Mouse (Mus musculus) forebrain, embryonic 13.5 days (tissue): ENCODE measurements around the gene Cnih3. TPM values are rescaled to one million over a fixed set of nuclear protein-coding genes. Genes with fewer than 3 reads are reported as not detected.

ENCODE experiments used
- ATAC-seq: fragments of 200-750 bp; cut with Nextera tagmentation; 2 replicates; pipeline ENCODE4 v1.8.0; 2017
- H3K27ac ChIP-seq: fragments of 300-500 bp; sonication (generic); 2 replicates; pipeline ENCODE4 v1.5.1; 2015; ENCODE audit warnings: inconsistent platforms, mild to moderate bottlenecking, moderate library complexity
- H3K27me3 ChIP-seq: fragments of 300-500 bp; sonication (generic); 2 replicates; pipeline ENCODE4 v1.6.1; 2015; ENCODE audit warnings: mild to moderate bottlenecking, inconsistent platforms
- H3K36me3 ChIP-seq: fragments of 300-500 bp; sonication (generic); 2 replicates; pipeline ENCODE4 v1.6.1; 2015; ENCODE audit warnings: mild to moderate bottlenecking, inconsistent platforms; ENCODE audit not compliant: poor library complexity, severe bottlenecking
- H3K4me1 ChIP-seq: fragments of 300-500 bp; sonication (generic); 2 replicates; pipeline ENCODE4 v1.6.1; 2015; ENCODE audit warnings: inconsistent platforms
- H3K4me2 ChIP-seq: fragments of 300-500 bp; sonication (generic); 2 replicates; pipeline ENCODE4 v1.6.1; 2015; ENCODE audit warnings: inconsistent platforms, mild to moderate bottlenecking, moderate library complexity
- H3K4me3 ChIP-seq: fragments of 300-500 bp; sonication (generic); 2 replicates; pipeline ENCODE4 v1.5.1; 2015; ENCODE audit warnings: mild to moderate bottlenecking, inconsistent platforms
- H3K9ac ChIP-seq: fragments of 300-500 bp; sonication (generic); 2 replicates; pipeline ENCODE4 v1.6.1; 2015; ENCODE audit warnings: mild to moderate bottlenecking, inconsistent platforms
- H3K9me3 ChIP-seq: fragments of 300-500 bp; sonication (generic); replicated peaks from 2 replicates; pipeline ENCODE4 v1.6.1; 2016; ENCODE audit warnings: inconsistent platforms
- WGBS: fragments of 180-500 bp; shearing (Covaris S2); methylation state at CpG from one replicate; pipeline ENCODE4 v1.1.7; 2015; 5-methylcytosine and 5-hydroxymethylcytosine counted together
- polyA plus RNA-seq: library from polyadenylated mRNA; unstranded; fragments of >200 nt; fragmentation: Nextera tagmentation; extraction: Ambion mirVana; gene quantifications from 2 replicates; pipeline ENCODE4 v1.2.1, GENCODE M21; 2015

The Cnih3 gene
- polyA plus RNA-seq, 1 experiment from 2014 or later: 9.8 TPM

DNA sequence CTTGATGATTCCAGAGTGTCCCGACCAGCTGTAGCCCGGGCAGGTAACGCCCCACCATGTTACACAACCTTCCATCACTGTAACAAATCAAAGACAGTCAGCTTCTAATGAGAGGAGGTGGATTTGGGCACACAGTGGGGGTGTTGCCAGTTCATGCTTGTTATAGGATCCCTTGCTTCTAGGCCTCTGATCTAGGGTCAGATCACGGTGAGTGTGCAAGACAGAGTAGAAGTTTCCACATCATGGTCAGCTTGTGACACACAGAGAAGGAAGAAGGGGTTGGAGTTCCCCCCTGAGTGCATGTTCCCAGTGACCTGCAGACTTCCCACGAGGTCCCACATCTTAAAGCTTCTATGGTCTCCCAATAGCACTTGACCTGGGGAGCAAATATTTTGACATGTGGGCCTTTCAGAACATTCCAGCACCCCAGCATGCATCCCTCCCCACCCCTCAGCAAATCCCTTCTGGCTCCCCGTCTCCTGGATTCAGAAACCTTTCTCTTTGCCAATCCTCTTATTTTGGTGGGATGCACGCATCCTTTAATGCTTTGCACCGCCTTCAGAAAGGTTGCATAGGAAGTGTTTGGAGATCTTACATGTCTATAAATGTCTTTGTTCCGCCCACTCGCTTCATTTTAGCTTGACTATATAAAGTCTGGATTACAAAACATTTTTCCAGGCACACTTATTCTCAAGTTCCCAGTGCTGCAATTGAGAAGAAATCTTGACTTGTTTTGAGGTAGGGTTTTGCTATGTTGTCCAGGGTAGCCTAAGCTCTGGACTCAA lies 24.6 kb upstream of the Cnih3 start:
- no peaks in the 10 kb centered on the region for H3K27me3 ChIP-seq
- H3K4me3 ChIP-seq: no peak overlapping the region
- no peak for ATAC-seq
- peaks cover 10% of the 10 kb centered on the region for H3K4me1 ChIP-seq
- 78% methylated on average over 10 of the region's 10 CpGs for WGBS
- no peaks in the 10 kb centered on the region for H3K36me3 ChIP-seq
- H3K4me2 ChIP-seq: no peak overlapping the region
- no peaks in the 10 kb centered on the region for H3K9me3 ChIP-seq
- no peak overlapping the region for H3K9ac ChIP-seq
- no peak overlapping the region for H3K27ac ChIP-seq

DNA sequence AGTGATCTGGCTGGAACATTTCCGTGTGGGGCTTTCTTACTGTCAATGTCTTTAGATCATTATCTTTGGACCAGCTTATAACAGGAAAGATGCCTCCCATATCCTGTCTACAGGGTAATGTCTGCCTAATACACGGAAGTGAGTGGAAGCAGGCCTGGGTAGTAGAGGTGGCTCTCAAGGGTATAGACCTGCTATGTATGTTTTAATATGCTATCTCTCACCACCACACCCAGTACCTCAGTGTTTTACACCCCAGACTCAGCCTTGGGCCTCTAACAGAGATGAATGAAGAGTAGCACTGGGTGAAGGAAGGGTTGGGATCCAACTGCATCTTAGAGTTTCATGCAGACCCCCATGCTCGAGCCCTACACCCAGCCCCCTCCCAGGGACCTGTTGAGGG lies 23.3 kb upstream of the Cnih3 start:
- no peak for ATAC-seq
- Histone ChIP-seq H3K4me3 (no peak overlapping the region), H3K4me1 (peaks cover 10% of the 10 kb centered on the region), H3K27me3 (no peaks in the 10 kb centered on the region), H3K4me2 (no peak overlapping the region), H3K9ac (no peak overlapping the region), H3K27ac (no peak overlapping the region), H3K36me3 (no peaks in the 10 kb centered on the region), H3K9me3 (no peaks in the 10 kb centered on the region)
- 82% methylated on average over 3 of the region's 3 CpGs for WGBS

DNA sequence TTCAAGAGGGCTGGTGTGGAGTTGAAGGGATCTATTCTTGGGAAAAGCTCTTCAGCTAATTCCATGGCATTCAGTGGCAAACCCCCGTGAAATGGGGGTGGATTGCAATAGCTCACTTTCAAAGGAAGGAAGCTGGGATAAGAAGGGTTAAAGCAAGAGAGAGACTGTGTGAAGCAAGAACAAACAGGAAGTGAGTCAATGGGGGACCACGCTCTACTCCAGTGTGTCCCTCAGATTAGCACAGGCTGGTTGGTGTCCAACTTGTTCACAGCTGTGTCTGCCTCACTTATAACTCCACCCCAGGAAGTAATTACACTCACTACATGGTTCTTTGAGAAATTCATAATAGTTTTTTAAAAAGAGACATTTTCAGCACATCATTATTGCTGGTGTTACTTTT lies 19.8 kb upstream of the Cnih3 start:
- Histone ChIP-seq H3K4me2 (no peak overlapping the region), H3K27ac (no peak overlapping the region), H3K36me3 (no peaks in the 10 kb centered on the region), H3K4me3 (no peak overlapping the region), H3K4me1 (no peaks in the 10 kb centered on the region), H3K9ac (no peak overlapping the region), H3K27me3 (no peaks in the 10 kb centered on the region), H3K9me3 (no peaks in the 10 kb centered on the region)
- 15% methylated on average over 2 of the region's 2 CpGs for WGBS
- no peak for ATAC-seq

DNA sequence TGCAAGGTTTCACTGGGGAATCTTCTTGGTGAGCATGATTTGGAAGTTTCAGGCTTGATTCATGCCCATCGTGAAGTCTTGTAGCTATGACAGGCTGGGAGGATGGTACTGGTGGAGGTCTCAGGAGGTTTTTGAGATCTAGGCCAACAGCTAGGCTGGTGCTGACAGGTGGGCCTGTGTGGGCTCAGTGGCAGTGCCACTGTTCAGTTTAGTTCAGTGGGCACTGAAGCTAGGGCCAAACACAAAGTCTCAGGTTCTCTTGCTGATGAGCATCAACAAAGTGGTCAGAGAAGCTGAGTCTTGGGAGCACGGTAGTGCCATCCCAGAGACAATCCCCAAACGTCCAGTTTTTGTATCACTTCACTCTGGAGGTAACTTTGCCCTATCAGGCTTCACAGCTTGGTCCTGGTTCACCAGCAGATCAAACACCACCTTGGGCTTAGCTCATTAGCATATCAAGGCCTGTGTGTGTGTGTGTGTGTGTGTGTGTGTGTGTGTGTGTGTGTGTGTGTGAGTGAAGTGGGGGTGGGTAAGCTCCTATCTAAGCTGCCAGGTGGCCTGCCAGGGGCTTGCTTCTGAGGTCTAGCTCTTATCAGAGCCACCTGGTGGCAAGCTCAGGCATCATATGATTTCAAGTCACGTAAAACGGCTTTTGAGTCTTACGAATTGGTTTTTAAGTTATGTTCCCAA lies 18.0 kb upstream of the Cnih3 start:
- Histone ChIP-seq H3K9ac (no peak overlapping the region), H3K4me1 (no peaks in the 10 kb centered on the region), H3K27ac (no peak overlapping the region), H3K36me3 (no peaks in the 10 kb centered on the region), H3K4me3 (no peak overlapping the region), H3K9me3 (no peaks in the 10 kb centered on the region), H3K27me3 (no peaks in the 10 kb centered on the region), H3K4me2 (no peak overlapping the region)
- no peak for ATAC-seq
- WGBS: 90% methylated on average over 6 of the region's 6 CpGs

DNA sequence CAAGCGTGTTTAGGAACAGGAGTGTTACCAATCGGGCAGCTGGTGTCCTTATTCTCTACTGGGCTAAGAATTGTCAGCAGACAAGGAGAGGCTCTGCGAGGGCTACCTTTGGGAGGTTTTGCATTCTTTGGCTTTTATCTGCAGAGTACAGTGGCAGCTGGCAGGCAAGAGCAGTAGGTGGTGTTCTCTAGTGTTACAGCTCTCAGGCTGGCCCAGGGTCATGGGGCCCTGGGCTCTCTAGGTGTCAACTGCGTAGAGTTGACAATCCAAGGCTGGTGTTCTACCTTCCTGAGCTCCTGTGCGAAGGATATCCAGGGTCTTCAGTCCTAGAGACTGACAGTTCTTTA lies 17.4 kb upstream of the Cnih3 start:
- Histone ChIP-seq H3K4me3 (no peak overlapping the region), H3K9ac (no peak overlapping the region), H3K27me3 (no peaks in the 10 kb centered on the region), H3K36me3 (no peaks in the 10 kb centered on the region), H3K4me1 (no peaks in the 10 kb centered on the region), H3K9me3 (no peaks in the 10 kb centered on the region), H3K4me2 (no peak overlapping the region), H3K27ac (no peak overlapping the region)
- 91% methylated on average over 5 of the region's 5 CpGs for WGBS
- no peak for ATAC-seq

DNA sequence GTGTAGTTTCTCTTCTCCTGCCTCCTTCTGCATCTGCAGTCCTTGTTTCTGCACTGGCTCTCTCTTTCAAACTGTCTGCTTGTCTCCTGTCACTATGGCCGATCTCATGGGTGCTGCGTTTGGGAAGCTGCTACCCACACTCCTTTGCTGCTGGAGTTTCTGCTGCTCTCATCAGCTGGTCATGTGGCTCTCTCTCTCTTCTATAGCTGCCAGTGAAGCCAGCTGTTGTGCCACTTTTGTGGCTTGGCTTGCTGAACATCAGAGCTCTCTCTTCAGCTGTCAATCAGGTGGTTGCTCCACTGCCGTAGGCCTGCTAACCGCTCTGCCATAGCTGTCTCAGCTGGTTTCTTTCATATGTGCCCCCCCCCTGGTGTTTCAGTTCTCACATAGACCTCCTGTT lies 17.0 kb upstream of the Cnih3 start:
- WGBS: 65% methylated on average over 4 of the region's 4 CpGs
- no peaks in the 10 kb centered on the region for H3K4me1 ChIP-seq
- no peaks in the 10 kb centered on the region for H3K27me3 ChIP-seq
- no peak for ATAC-seq
- H3K9me3 ChIP-seq: no peaks in the 10 kb centered on the region
- no peak overlapping the region for H3K9ac ChIP-seq
- H3K36me3 ChIP-seq: no peaks in the 10 kb centered on the region
- H3K27ac ChIP-seq: no peak overlapping the region
- no peak overlapping the region for H3K4me2 ChIP-seq
- no peak overlapping the region for H3K4me3 ChIP-seq

DNA sequence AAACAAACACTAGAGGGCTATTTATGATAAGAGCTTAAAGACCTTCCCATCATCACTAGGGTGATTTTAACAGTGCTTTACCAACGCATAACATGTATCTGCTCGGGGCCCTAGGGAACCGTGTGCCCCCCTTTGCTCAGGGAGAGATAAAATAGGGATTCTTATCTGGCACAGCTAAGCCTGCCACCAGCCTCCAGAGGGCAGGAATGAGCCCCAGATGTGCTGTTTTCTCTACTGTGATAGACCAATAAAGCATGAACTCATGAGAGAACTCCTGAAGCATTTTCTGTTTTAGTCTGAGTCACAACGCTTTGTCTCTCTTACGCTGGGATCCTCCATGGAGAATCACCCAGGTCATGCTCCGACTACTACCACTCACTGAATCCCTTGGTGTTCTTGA lies 15.6 kb upstream of the Cnih3 start:
- no peak for ATAC-seq
- H3K4me2 ChIP-seq: no peak overlapping the region
- 93% methylated on average over 6 of the region's 6 CpGs for WGBS
- no peak overlapping the region for H3K9ac ChIP-seq
- no peaks in the 10 kb centered on the region for H3K4me1 ChIP-seq
- H3K4me3 ChIP-seq: no peak overlapping the region
- no peak overlapping the region for H3K27ac ChIP-seq
- H3K9me3 ChIP-seq: no peaks in the 10 kb centered on the region
- no peaks in the 10 kb centered on the region for H3K27me3 ChIP-seq
- H3K36me3 ChIP-seq: no peaks in the 10 kb centered on the region

DNA sequence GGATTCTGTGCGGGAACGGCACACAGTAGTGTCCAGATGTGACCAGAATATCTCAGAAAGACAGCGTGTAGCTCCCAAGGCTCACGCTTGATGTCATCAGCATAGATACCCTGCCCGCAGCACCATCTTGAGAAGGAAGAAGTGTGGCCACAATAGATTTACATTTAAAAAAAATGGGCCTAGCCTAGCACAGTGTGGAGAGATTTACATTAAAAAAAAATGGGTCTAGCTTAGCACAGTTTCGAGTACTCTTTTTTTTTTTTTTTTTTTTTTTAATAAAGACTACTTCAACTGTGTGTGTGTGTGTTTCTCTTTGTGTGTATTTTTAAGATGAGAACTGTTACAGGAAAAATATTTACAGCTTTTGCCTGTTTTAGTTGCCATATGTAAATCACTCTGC lies 13.3 kb upstream of the Cnih3 start:
- Histone ChIP-seq H3K4me2 (no peak overlapping the region), H3K4me3 (no peak overlapping the region), H3K4me1 (no peaks in the 10 kb centered on the region), H3K36me3 (no peaks in the 10 kb centered on the region), H3K27ac (no peak overlapping the region), H3K9me3 (no peaks in the 10 kb centered on the region), H3K27me3 (no peaks in the 10 kb centered on the region), H3K9ac (no peak overlapping the region)
- ATAC-seq: no peak
- 86% methylated on average over 6 of the region's 6 CpGs for WGBS

DNA sequence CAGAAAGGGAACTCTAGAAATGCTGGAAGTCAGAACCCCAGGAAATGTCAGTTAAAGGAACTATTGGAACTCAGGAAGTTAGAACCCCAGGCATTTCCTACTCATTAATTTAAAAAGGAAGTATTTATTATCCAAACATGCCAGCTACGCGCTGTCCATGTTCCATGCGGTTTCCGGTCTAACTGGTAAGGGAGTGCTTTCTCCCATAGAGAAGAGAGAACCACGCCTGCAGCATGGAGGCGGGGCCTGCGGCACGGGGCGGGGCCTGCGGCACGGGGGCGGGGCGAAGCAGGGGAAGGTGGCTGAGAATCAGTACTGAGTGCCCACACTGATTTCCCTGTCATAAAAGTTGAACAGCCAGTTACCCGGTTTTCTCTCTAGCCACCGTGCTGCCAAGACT lies 6.9 kb upstream of the Cnih3 start:
- H3K4me2 ChIP-seq: no peak overlapping the region
- H3K27ac ChIP-seq: no peak overlapping the region
- H3K36me3 ChIP-seq: no peaks in the 10 kb centered on the region
- ATAC-seq: no peak
- H3K9me3 ChIP-seq: no peaks in the 10 kb centered on the region
- H3K4me1 ChIP-seq: no peaks in the 10 kb centered on the region
- no peak overlapping the region for H3K9ac ChIP-seq
- H3K4me3 ChIP-seq: no peak overlapping the region
- WGBS: 42% methylated on average over 15 of the region's 15 CpGs
- peaks cover under 1% of the 10 kb centered on the region for H3K27me3 ChIP-seq

DNA sequence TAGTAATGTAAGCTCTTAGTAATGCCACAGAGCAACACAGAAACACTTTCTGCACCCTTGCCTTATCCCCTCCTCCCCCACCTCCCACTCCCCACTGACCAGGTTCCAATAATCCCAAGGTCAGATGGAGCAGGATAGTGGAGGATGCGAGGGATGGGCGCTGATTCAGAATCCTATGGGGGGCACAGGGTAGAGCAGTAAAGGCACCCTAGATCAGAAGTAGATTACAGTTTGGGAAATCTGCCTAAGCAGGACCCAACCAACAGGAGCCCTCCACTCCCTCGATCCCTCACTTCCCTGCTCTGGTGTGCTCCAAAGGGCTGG lies 423 bp upstream of the Cnih3 start:
- 9% methylated on average over 3 of the region's 3 CpGs for WGBS
- Histone ChIP-seq H3K27me3 (peaks cover 39% of the 10 kb centered on the region), H3K4me2 (peak overlapping the region; percentile 99), H3K36me3 (no peaks in the 10 kb centered on the region), H3K27ac (no peak overlapping the region), H3K9ac (peak overlapping the region; percentile 73), H3K4me3 (peak overlapping the region; percentile 58), H3K9me3 (no peaks in the 10 kb centered on the region), H3K4me1 (peaks cover 25% of the 10 kb centered on the region)
- no peak for ATAC-seq

DNA sequence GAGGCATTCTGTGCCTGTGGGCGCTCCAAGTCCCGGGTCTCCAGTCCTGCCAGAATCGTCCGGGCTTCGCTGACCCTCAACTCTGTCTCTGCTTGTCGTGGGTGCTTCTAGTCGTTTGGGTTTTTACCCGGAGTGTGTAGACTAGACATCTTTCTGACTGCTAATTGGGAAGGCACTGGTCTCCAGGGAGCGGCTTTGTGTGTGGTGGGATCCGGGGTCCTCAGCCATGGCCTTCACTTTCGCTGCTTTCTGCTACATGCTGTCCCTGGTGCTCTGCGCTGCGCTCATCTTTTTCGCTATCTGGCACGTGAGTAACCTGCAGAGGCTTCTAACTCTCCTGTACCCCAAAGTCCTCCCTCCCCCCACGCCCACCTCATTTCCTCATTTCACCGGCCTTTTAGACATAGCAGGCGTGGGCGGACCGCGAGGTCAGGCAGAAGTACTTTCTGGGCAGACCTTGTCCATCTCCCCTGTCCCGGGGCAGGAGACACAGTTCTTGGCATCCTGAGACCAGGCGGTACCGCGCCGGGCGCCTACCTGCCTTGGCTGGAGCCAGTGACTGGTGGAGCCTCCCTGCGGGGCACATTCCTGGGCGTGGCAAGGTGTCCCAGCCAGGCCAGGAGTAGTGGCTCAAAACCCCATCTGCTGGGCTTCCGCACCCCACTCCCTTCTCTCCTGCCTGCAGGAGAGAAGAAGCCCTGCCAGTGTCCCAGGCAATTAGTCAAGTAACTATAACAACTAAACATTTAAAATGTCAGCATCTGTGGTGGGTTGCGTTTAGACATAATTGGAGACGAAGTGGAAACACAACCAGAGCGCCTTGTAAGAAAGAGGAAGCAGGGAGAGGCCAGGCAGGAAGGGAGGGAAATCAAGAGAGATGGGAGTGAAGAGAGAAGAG lies 1.0 kb downstream of the Cnih3 start:
- no peak overlapping the region for H3K27ac ChIP-seq
- peak overlapping the region; percentile 99 for H3K4me2 ChIP-seq
- peak overlapping the region; percentile 73 for H3K9ac ChIP-seq
- H3K4me3 ChIP-seq: peak overlapping the region; percentile 58
- no peaks in the 10 kb centered on the region for H3K36me3 ChIP-seq
- peaks cover 39% of the 10 kb centered on the region for H3K27me3 ChIP-seq
- H3K4me1 ChIP-seq: peaks cover 25% of the 10 kb centered on the region
- WGBS: 2% methylated on average over 33 of the region's 33 CpGs
- ATAC-seq: peak; percentile 17; the same call in 1 of the 2 replicates
- no peaks in the 10 kb centered on the region for H3K9me3 ChIP-seq

DNA sequence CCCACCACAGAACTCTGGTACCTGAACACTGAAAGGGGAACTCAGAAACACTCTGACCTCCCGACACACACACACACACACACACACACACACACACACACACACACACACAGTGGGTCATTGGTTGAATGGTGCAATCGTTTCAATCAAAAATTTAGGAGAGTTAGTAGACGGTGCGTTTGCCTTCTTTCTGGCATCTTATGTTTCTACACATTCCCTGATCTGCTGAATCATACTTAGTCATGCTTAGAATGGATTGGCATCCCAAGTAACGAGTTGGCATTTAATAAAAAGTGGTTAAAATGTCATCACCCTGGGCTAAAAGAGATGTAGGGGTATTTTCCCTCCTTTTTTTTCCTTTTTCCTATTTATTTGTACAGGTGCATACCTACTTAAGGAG lies 3.3 kb downstream of the Cnih3 start:
- WGBS: 90% methylated on average over 5 of the region's 5 CpGs
- H3K4me1 ChIP-seq: peaks cover 25% of the 10 kb centered on the region
- H3K36me3 ChIP-seq: no peaks in the 10 kb centered on the region
- no peak overlapping the region for H3K9ac ChIP-seq
- H3K9me3 ChIP-seq: no peaks in the 10 kb centered on the region; the same call in 1 of the 2 replicates
- H3K4me2 ChIP-seq: no peak overlapping the region
- no peak overlapping the region for H3K4me3 ChIP-seq
- ATAC-seq: no peak
- H3K27ac ChIP-seq: no peak overlapping the region
- peaks cover 37% of the 10 kb centered on the region for H3K27me3 ChIP-seq
